Mouse (Mus musculus) megakaryocyte, embryonic 14.5 days (primary cell): Measurements from ENCODE around the gene Cyp46a1. TPM values are rescaled to one million over a fixed set of nuclear protein-coding genes. Genes with fewer than 3 reads are reported as not detected.

Experiments used
- H3K27me3 ChIP-seq: replicated peaks from 2 replicates; pipeline ENCODE3; 2012; ENCODE audit warnings: inconsistent platforms
- H3K36me3 ChIP-seq: replicated peaks from 2 replicates; pipeline ENCODE3; 2012; ENCODE audit warnings: low read length, inconsistent platforms, mixed read lengths
- H3K4me1 ChIP-seq: 2 replicates; pipeline ENCODE4 v1.6.1; 2012; ENCODE audit warnings: inconsistent platforms
- H3K4me3 ChIP-seq: replicated peaks from 2 replicates; pipeline ENCODE3; 2012; ENCODE audit warnings: moderate library complexity, mild to moderate bottlenecking, inconsistent platforms
- H3K9me3 ChIP-seq: 2 replicates; pipeline ENCODE4 v1.6.1; 2012; ENCODE audit warnings: inconsistent platforms
- FLI1 ChIP-seq: IDR thresholded peaks from 2 replicates; pipeline ENCODE4 v1.6.1; 2012; ENCODE audit warnings: low read length, inconsistent platforms, mixed read lengths
- GATA1 ChIP-seq: IDR thresholded peaks from 3 replicates; pipeline ENCODE4 v1.6.1; 2012; ENCODE audit warnings: mixed read lengths, low read length, inconsistent platforms, borderline replicate concordance
- polyA plus RNA-seq: library from polyadenylated mRNA; stranded (reverse); fragments of >175 nt; gene quantifications from 2 replicates; pipeline ENCODE4 v1.2.3, GENCODE M21; 2012; ENCODE audit warnings: low replicate concordance; ENCODE audit not compliant: insufficient read depth

Cyp46a1 gene
- polyA plus RNA-seq, 1 experiment, result 0.34 TPM

GRCm38 (mm10) chr12:108393637-108394036 is 59.5 kb downstream of the Cyp46a1 start:
- Histone ChIP-seq H3K27me3 (peaks cover 72% of the 10 kb centered on the region), H3K36me3 (no peaks in the 10 kb centered on the region), H3K9me3 (no peaks in the 10 kb centered on the region)

GRCm38 (mm10) chr12:108394534-108395284 is 60.5 kb downstream of the Cyp46a1 start:
- Histone ChIP-seq H3K36me3 (no peaks in the 10 kb centered on the region), H3K9me3 (no peaks in the 10 kb centered on the region), H3K4me1 (no peaks in the 10 kb centered on the region), H3K4me3 (no peak overlapping the region), H3K27me3 (peaks cover 74% of the 10 kb centered on the region)
- TF ChIP-seq GATA1, result no peak
- TF ChIP-seq FLI1, result no peak

More at GRCm38 (mm10) chr12:108393637-108394036, 59.5 kb downstream of the Cyp46a1 start:
- Histone ChIP-seq H3K4me3 (no peak overlapping the region), H3K4me1 (no peaks in the 10 kb centered on the region)
- TF ChIP-seq GATA1 (no peak), FLI1 (no peak)

- no peaks in the 10 kb centered on the region for H3K9me3 ChIP-seq
- H3K36me3 ChIP-seq, result no peaks in the 10 kb centered on the region
- no peak for TF ChIP-seq GATA1
- no peak for TF ChIP-seq FLI1
- H3K4me1 ChIP-seq, result no peaks in the 10 kb centered on the region
- no peak overlapping the region for H3K4me3 ChIP-seq
- H3K27me3 ChIP-seq, result peaks cover 75% of the 10 kb centered on the region
Observed at GRCm38 (mm10) chr12:108395285-108395660, 61.1 kb downstream of the Cyp46a1 start.

GRCm38 (mm10) chr12:108396081-108396947 is 62.1 kb downstream of the Cyp46a1 start:
- H3K36me3 ChIP-seq, result no peaks in the 10 kb centered on the region
- TF ChIP-seq GATA1 (no peak), FLI1 (no peak)
- H3K4me1 ChIP-seq, result no peaks in the 10 kb centered on the region
- peaks cover 75% of the 10 kb centered on the region for H3K27me3 ChIP-seq
- H3K4me3 ChIP-seq, result no peak overlapping the region
- H3K9me3 ChIP-seq, result no peaks in the 10 kb centered on the region

- TF ChIP-seq GATA1 (no peak), FLI1 (no peak)
- H3K4me1 ChIP-seq, result no peaks in the 10 kb centered on the region
- H3K27me3 ChIP-seq, result peaks cover 54% of the 10 kb centered on the region
- H3K36me3 ChIP-seq, result no peaks in the 10 kb centered on the region
- H3K9me3 ChIP-seq, result no peaks in the 10 kb centered on the region
- H3K4me3 ChIP-seq, result no peak overlapping the region
Observed at GRCm38 (mm10) chr12:108398681-108399080, 64.5 kb downstream of the Cyp46a1 start.

- no peaks in the 10 kb centered on the region for H3K36me3 ChIP-seq
- H3K4me3 ChIP-seq, result no peak overlapping the region
- H3K4me1 ChIP-seq, result no peaks in the 10 kb centered on the region
- TF ChIP-seq FLI1, result no peak
- no peak for TF ChIP-seq GATA1
- H3K27me3 ChIP-seq, result peaks cover 56% of the 10 kb centered on the region
- no peaks in the 10 kb centered on the region for H3K9me3 ChIP-seq
Observed at GRCm38 (mm10) chr12:108399191-108399590, 65.0 kb downstream of the Cyp46a1 start.

- H3K4me1 ChIP-seq, result no peaks in the 10 kb centered on the region
- H3K4me3 ChIP-seq, result no peak overlapping the region
- H3K36me3 ChIP-seq, result no peaks in the 10 kb centered on the region
- TF ChIP-seq GATA1 (no peak), FLI1 (no peak)
- H3K9me3 ChIP-seq, result no peaks in the 10 kb centered on the region
- H3K27me3 ChIP-seq, result peaks cover 55% of the 10 kb centered on the region
Observed at GRCm38 (mm10) chr12:108400951-108401350, 66.8 kb downstream of the Cyp46a1 start.

GRCm38 (mm10) chr12:108403957-108404356 is 69.8 kb downstream of the Cyp46a1 start:
- no peaks in the 10 kb centered on the region for H3K36me3 ChIP-seq
- peaks cover 44% of the 10 kb centered on the region for H3K27me3 ChIP-seq
- TF ChIP-seq FLI1 (no peak), GATA1 (no peak)
- H3K9me3 ChIP-seq, result no peaks in the 10 kb centered on the region
- no peaks in the 10 kb centered on the region for H3K4me1 ChIP-seq
- H3K4me3 ChIP-seq, result no peak overlapping the region

- H3K27me3 ChIP-seq, result peaks cover 45% of the 10 kb centered on the region
- H3K4me1 ChIP-seq, result no peaks in the 10 kb centered on the region
- no peaks in the 10 kb centered on the region for H3K36me3 ChIP-seq
- TF ChIP-seq FLI1 (no peak), GATA1 (no peak)
- H3K4me3 ChIP-seq, result no peak overlapping the region
- H3K9me3 ChIP-seq, result no peaks in the 10 kb centered on the region
Observed at GRCm38 (mm10) chr12:108409100-108409499, 74.9 kb downstream of the Cyp46a1 start.
